Mouse (Mus musculus) liver (tissue): ENCODE results near the gene Nasp.
"Not testable (repeated sequence)": the region's sequence is repeated elsewhere in the genome, so short reads cannot be mapped to it uniquely, and the experiment has no call there.

Experiments used
- DNase-seq: peaks from one replicate; pipeline ENCODE4 v3.0.0-alpha.2; 2020; ENCODE audit warnings: mixed read lengths

The Nasp gene

GRCm38 (mm10) chr4:116627722-116628662 is at the start of gene Nasp:
Nasp (minus strand) TSS chr4:116627941.
- peak; percentile 77 for DNase-seq

- no peak for DNase-seq
These were observed 48.3 kb upstream of the Nasp start for GRCm38 (mm10) chr4:116676027-116676426.

- DNase-seq: not testable (repeated sequence)
These were observed 47.0 kb upstream of the Nasp start for GRCm38 (mm10) chr4:116674761-116675160.

GRCm38 (mm10) chr4:116672785-116673184 is 45.0 kb upstream of the Nasp start:
- peak; percentile 74 for DNase-seq

- no peak for DNase-seq
These were observed 41.5 kb upstream of the Nasp start for GRCm38 (mm10) chr4:116669291-116669690.

- no peak for DNase-seq
These were observed 40.4 kb upstream of the Nasp start for GRCm38 (mm10) chr4:116668145-116668544.

GRCm38 (mm10) chr4:116666625-116667024 is 38.9 kb upstream of the Nasp start:
- DNase-seq: no peak

GRCm38 (mm10) chr4:116661998-116662397 is 34.3 kb upstream of the Nasp start:
- DNase-seq: no peak

- no peak for DNase-seq
These were observed 33.1 kb upstream of the Nasp start for GRCm38 (mm10) chr4:116660829-116661228.

- DNase-seq: not testable (repeated sequence)
These were observed 32.2 kb upstream of the Nasp start for GRCm38 (mm10) chr4:116659916-116660315.

- DNase-seq: no peak
These were observed 31.7 kb upstream of the Nasp start for GRCm38 (mm10) chr4:116659474-116659873.

GRCm38 (mm10) chr4:116657971-116658370 is 30.2 kb upstream of the Nasp start:
- no peak for DNase-seq

- no peak for DNase-seq
These were observed 27.9 kb upstream of the Nasp start for GRCm38 (mm10) chr4:116655658-116656057.

- DNase-seq: no peak
These were observed 27.4 kb upstream of the Nasp start for GRCm38 (mm10) chr4:116655100-116655499.

GRCm38 (mm10) chr4:116653228-116653627 is 25.5 kb upstream of the Nasp start:
- no peak for DNase-seq

- no peak for DNase-seq
These were observed 24.0 kb upstream of the Nasp start for GRCm38 (mm10) chr4:116651797-116652135.

GRCm38 (mm10) chr4:116650924-116651796 is 23.4 kb upstream of the Nasp start, which contains the start of gene Akr1a1:
Akr1a1 (minus strand) TSS chr4:116651680.
- peak; percentile 88 for DNase-seq

GRCm38 (mm10) chr4:116650365-116650764 is 22.6 kb upstream of the Nasp start:
- no peak for DNase-seq

GRCm38 (mm10) chr4:116649411-116649810 is 21.7 kb upstream of the Nasp start:
- no peak for DNase-seq

- no peak for DNase-seq
These were observed 17.9 kb upstream of the Nasp start for GRCm38 (mm10) chr4:116645624-116646023.

GRCm38 (mm10) chr4:116644326-116644725 is 16.6 kb upstream of the Nasp start:
- DNase-seq: peak; percentile 34

GRCm38 (mm10) chr4:116642071-116642470 is 14.3 kb upstream of the Nasp start:
- DNase-seq: no peak

- DNase-seq: no peak
These were observed 11.1 kb upstream of the Nasp start for GRCm38 (mm10) chr4:116638821-116639220.

GRCm38 (mm10) chr4:116635197-116635596 is 7.5 kb upstream of the Nasp start:
- DNase-seq: no peak
